Mouse (Mus musculus) cerebellum, postnatal 10 days (tissue): ENCODE measurements at regions not wholly inside any gene's neighbourhood (a gene's known extent, or its start where the extent isn't known, plus 50 kb on each side); places are given as distances from the start of the nearest gene placed in this dataset.

Experiments used
- DNase-seq, 2 experiments: peaks; one replicate each; pipeline ENCODE4 v3.0.0; 2021; ENCODE audit warnings: mixed read lengths in 2 of 2

- DNase-seq: no peak
These were observed 73.7 kb upstream of the 1110032F04Rik start for GRCm38 (mm10) chr3:68795641-68796040.

GRCm38 (mm10) chr3:68798408-68798807, 71.0 kb upstream of the 1110032F04Rik start:
- peak; percentile 13 to 17 for DNase-seq

GRCm38 (mm10) chr3:68808866-68809265, 60.5 kb upstream of the 1110032F04Rik start:
- no peak for DNase-seq

- DNase-seq: no peak
These were observed 55.9 kb upstream of the 1110032F04Rik start for GRCm38 (mm10) chr3:68813461-68813860.

- DNase-seq: no peak
These were observed 55.2 kb upstream of the 1110032F04Rik start for GRCm38 (mm10) chr3:68814011-68814690.

- no peak for DNase-seq
These were observed 53.8 kb upstream of the 1110032F04Rik start for GRCm38 (mm10) chr3:68815621-68816020.

- no peak for DNase-seq
These were observed 52.1 kb upstream of the 1110032F04Rik start for GRCm38 (mm10) chr3:68817321-68817720.
